Mouse (Mus musculus): Measurements from ENCODE around the gene Map3k9. TPM values are rescaled to one million over a fixed set of nuclear protein-coding genes. Genes with fewer than 3 reads are reported as not detected.

Gene Map3k9
- total RNA-seq, 1 experiment, result 5.4 TPM

GRCm38 (mm10) chr12:81719715-81720114 lies 61.3 kb downstream of the Map3k9 start:
- no peak overlapping the region for H3K9ac ChIP-seq (ENCODE audit: insufficient read depth, low read depth, low read length, poor library complexity, severe bottlenecking)
- in situ Hi-C loops (cut with MboI; ENCODE audit: low sequenced_read_pairs in 2 of 2, unreplicated experiment in 2 of 2), result no loop called here
- TF ChIP-seq CHD2 (IDR thresholded peaks at IDR 0.05; ENCODE audit: low read depth, low read length) (no peak), ZC3H11A (IDR thresholded peaks at IDR 0.05; ENCODE audit: borderline replicate concordance, low read depth, low read length) (no peak), MAFK (IDR thresholded peaks at IDR 0.05; ENCODE audit: insufficient read depth, low read depth, low read length) (no peak), HCFC1 (IDR thresholded peaks at IDR 0.05; ENCODE audit: borderline replicate concordance, insufficient read depth, low read length) (no peak), ZNF384 (IDR thresholded peaks at IDR 0.05; ENCODE audit: low read depth, low read length) (no peak)
- no peak overlapping the region for H3K4me3 ChIP-seq (ENCODE audit: insufficient read depth in 1 of 2, low read depth in 1 of 2, low read length in 2 of 2, poor library complexity in 1 of 2, severe bottlenecking in 1 of 2)
- H3K27ac ChIP-seq (ENCODE audit: insufficient read depth, low read depth, low read length, poor library complexity, severe bottlenecking), result no peak overlapping the region
- H3K9me3 ChIP-seq (ENCODE audit: control insufficient read depth, insufficient read depth, low read depth, low read length), result no peaks in the 10 kb centered on the region
- DNase-seq (ENCODE audit: low read depth, low spot score), result no peak
- H3K4me1 ChIP-seq (ENCODE audit: control insufficient read depth in 2 of 2, insufficient read depth in 2 of 2, low read length in 2 of 2, poor library complexity in 1 of 2), result peaks cover 2 to 11% of the 10 kb centered on the region in 2 experiments
- H3K36me3 ChIP-seq (ENCODE audit: control insufficient read depth, insufficient read depth, low read length, poor library complexity, severe bottlenecking), result peaks cover 14% of the 10 kb centered on the region; the same call in 1 of the 2 replicates

- Histone ChIP-seq H3K9ac (ENCODE audit: insufficient read depth, low read depth, low read length, poor library complexity, severe bottlenecking) (no peak overlapping the region), H3K27ac (ENCODE audit: insufficient read depth, low read depth, low read length, poor library complexity, severe bottlenecking) (no peak overlapping the region), H3K4me3 (ENCODE audit: insufficient read depth in 1 of 2, low read depth in 1 of 2, low read length in 2 of 2, poor library complexity in 1 of 2, severe bottlenecking in 1 of 2) (no peak overlapping the region), H3K36me3 (ENCODE audit: control insufficient read depth, insufficient read depth, low read length, poor library complexity, severe bottlenecking) (peaks cover 8% of the 10 kb centered on the region; the same call in 1 of the 2 replicates), H3K4me1 (ENCODE audit: control insufficient read depth in 2 of 2, insufficient read depth in 2 of 2, low read length in 2 of 2, poor library complexity in 1 of 2) (peaks cover 4 to 13% of the 10 kb centered on the region in 2 experiments), H3K9me3 (ENCODE audit: control insufficient read depth, insufficient read depth, low read depth, low read length) (no peaks in the 10 kb centered on the region)
- TF ChIP-seq ZNF384 (IDR thresholded peaks at IDR 0.05; ENCODE audit: low read depth, low read length) (no peak), HCFC1 (IDR thresholded peaks at IDR 0.05; ENCODE audit: borderline replicate concordance, insufficient read depth, low read length) (no peak), MAFK (IDR thresholded peaks at IDR 0.05; ENCODE audit: insufficient read depth, low read depth, low read length) (no peak), CHD2 (IDR thresholded peaks at IDR 0.05; ENCODE audit: low read depth, low read length) (no peak), ZC3H11A (IDR thresholded peaks at IDR 0.05; ENCODE audit: borderline replicate concordance, low read depth, low read length) (no peak)
- in situ Hi-C loops (cut with MboI; ENCODE audit: low sequenced_read_pairs in 2 of 2, unreplicated experiment in 2 of 2), result no loop called here
- no peak for DNase-seq (ENCODE audit: low read depth, low spot score)
Measured at GRCm38 (mm10) chr12:81719161-81719560, 61.8 kb downstream of the Map3k9 start.

- TF ChIP-seq CHD2 (IDR thresholded peaks at IDR 0.05; ENCODE audit: low read depth, low read length) (no peak), ZC3H11A (IDR thresholded peaks at IDR 0.05; ENCODE audit: borderline replicate concordance, low read depth, low read length) (no peak), MAFK (IDR thresholded peaks at IDR 0.05; ENCODE audit: insufficient read depth, low read depth, low read length) (no peak)
- no peaks in the 10 kb centered on the region for H3K36me3 ChIP-seq (ENCODE audit: control insufficient read depth, insufficient read depth, low read length, poor library complexity, severe bottlenecking)
- no peaks in the 10 kb centered on the region for H3K9me3 ChIP-seq (ENCODE audit: control insufficient read depth, insufficient read depth, low read depth, low read length)
- no peak overlapping the region for H3K27ac ChIP-seq (ENCODE audit: insufficient read depth, low read depth, low read length, poor library complexity, severe bottlenecking)
- H3K4me3 ChIP-seq (ENCODE audit: insufficient read depth in 1 of 2, low read depth in 1 of 2, low read length in 2 of 2, poor library complexity in 1 of 2, severe bottlenecking in 1 of 2), result no peak overlapping the region
- in situ Hi-C loops (cut with MboI; ENCODE audit: low sequenced_read_pairs in 2 of 2, unreplicated experiment in 2 of 2), result no loop called here
- DNase-seq (ENCODE audit: low read depth, low spot score), result no peak
- peaks cover 4 to 14% of the 10 kb centered on the region in 2 experiments for H3K4me1 ChIP-seq (ENCODE audit: control insufficient read depth in 2 of 2, insufficient read depth in 2 of 2, low read length in 2 of 2, poor library complexity in 1 of 2)
- H3K9ac ChIP-seq (ENCODE audit: insufficient read depth, low read depth, low read length, poor library complexity, severe bottlenecking), result no peak overlapping the region
Measured at GRCm38 (mm10) chr12:81712618-81713017, 68.4 kb downstream of the Map3k9 start.

- no peak overlapping the region for H3K4me3 ChIP-seq (ENCODE audit: insufficient read depth in 1 of 2, low read depth in 1 of 2, low read length in 2 of 2, poor library complexity in 1 of 2, severe bottlenecking in 1 of 2)
- in situ Hi-C loops (cut with MboI; ENCODE audit: low sequenced_read_pairs in 2 of 2, unreplicated experiment in 2 of 2), result no loop called here
- H3K36me3 ChIP-seq (ENCODE audit: control insufficient read depth, insufficient read depth, low read length, poor library complexity, severe bottlenecking), result no peaks in the 10 kb centered on the region
- H3K9me3 ChIP-seq (ENCODE audit: control insufficient read depth, insufficient read depth, low read depth, low read length), result no peaks in the 10 kb centered on the region
- H3K27ac ChIP-seq (ENCODE audit: insufficient read depth, low read depth, low read length, poor library complexity, severe bottlenecking), result no peak overlapping the region
- no peak overlapping the region for H3K9ac ChIP-seq (ENCODE audit: insufficient read depth, low read depth, low read length, poor library complexity, severe bottlenecking)
- no peak for DNase-seq (ENCODE audit: low read depth, low spot score)
- H3K4me1 ChIP-seq (ENCODE audit: control insufficient read depth in 2 of 2, insufficient read depth in 2 of 2, low read length in 2 of 2, poor library complexity in 1 of 2), result no peaks in the 10 kb centered on the region
- peak; percentile 90 for TF ChIP-seq ZNF384 (IDR thresholded peaks at IDR 0.05; ENCODE audit: low read depth, low read length)
- TF ChIP-seq HCFC1 (IDR thresholded peaks at IDR 0.05; ENCODE audit: borderline replicate concordance, insufficient read depth, low read length), result no peak
Measured at GRCm38 (mm10) chr12:81702903-81703302, 78.1 kb downstream of the Map3k9 start.

- TF ChIP-seq MAFK (IDR thresholded peaks at IDR 0.05; ENCODE audit: insufficient read depth, low read depth, low read length) (no peak), HCFC1 (IDR thresholded peaks at IDR 0.05; ENCODE audit: borderline replicate concordance, insufficient read depth, low read length) (no peak), ZNF384 (IDR thresholded peaks at IDR 0.05; ENCODE audit: low read depth, low read length) (no peak), ZC3H11A (IDR thresholded peaks at IDR 0.05; ENCODE audit: borderline replicate concordance, low read depth, low read length) (no peak), CHD2 (IDR thresholded peaks at IDR 0.05; ENCODE audit: low read depth, low read length) (no peak)
- Histone ChIP-seq H3K27ac (ENCODE audit: insufficient read depth, low read depth, low read length, poor library complexity, severe bottlenecking) (no peak overlapping the region), H3K4me3 (ENCODE audit: insufficient read depth in 1 of 2, low read depth in 1 of 2, low read length in 2 of 2, poor library complexity in 1 of 2, severe bottlenecking in 1 of 2) (no peak overlapping the region), H3K9me3 (ENCODE audit: control insufficient read depth, insufficient read depth, low read depth, low read length) (no peaks in the 10 kb centered on the region), H3K36me3 (ENCODE audit: control insufficient read depth, insufficient read depth, low read length, poor library complexity, severe bottlenecking) (no peaks in the 10 kb centered on the region), H3K4me1 (ENCODE audit: control insufficient read depth in 2 of 2, insufficient read depth in 2 of 2, low read length in 2 of 2, poor library complexity in 1 of 2) (no peaks in the 10 kb centered on the region), H3K9ac (ENCODE audit: insufficient read depth, low read depth, low read length, poor library complexity, severe bottlenecking) (no peak overlapping the region)
- in situ Hi-C loops (cut with MboI; ENCODE audit: low sequenced_read_pairs in 2 of 2, unreplicated experiment in 2 of 2), result no loop called here
- no peak for DNase-seq (ENCODE audit: low read depth, low spot score)
Measured at GRCm38 (mm10) chr12:81698011-81698410, 83.0 kb downstream of the Map3k9 start.

All from ES-E14 (cell line).